Comparison of ENCODE assay signal across 11 mouse cellular contexts in the genomic region with DNA sequence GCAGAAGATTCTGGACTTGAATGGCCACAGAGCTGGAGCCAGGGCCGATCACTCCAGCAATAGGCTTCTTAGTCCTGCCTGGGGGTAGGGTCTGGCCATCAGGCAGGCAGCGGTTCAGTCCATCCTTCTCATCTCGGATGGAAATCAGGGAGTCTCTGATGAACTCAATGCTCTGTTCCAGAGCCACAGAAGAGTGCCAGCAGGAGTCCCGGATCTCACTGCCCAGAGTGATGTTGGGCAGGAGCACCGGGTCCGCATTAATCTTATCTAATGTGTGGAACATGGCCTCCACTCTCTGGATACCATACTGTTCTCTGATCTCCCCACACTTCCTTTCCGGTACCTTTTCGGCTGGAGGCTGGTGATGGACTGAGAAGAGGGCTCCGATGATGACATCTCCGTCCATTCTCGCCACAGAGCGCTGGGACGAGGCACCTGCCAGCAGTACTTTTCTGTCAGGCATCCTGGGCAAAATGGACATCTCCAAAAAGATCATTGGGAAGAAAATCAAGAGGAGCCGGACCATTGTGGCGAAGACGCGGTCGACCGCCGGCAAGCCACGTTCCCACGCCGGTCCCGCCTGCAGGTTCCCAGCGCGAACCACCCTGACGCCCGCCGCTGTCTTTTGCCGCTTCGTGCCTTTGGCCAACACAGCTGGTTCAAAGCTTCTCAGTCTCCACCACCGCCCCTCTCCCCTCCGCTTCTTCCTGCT. TPM values are rescaled to one million over a fixed set of nuclear protein-coding genes. Genes with fewer than 3 reads are reported as not detected.
DNase-seq lines count a peak whose midpoint lies in the region; ATAC-seq lines count a peak whose summit lies in the region.
"Had no signal": no experiment of that assay in that cellular context is flagged by ENCODE, and none has a peak within 500 bp of the region (broad histone marks: within the 10 kb centered on the region; RNA-seq: fewer than 3 reads in every experiment).

No protein-coding gene starts in this region.

- H3K4me3 ChIP-seq in forebrain, embryonic 10.5 days, result peak overlapping the region; percentile 43
- peak overlapping the region; percentile 43 for H3K4me3 ChIP-seq in midbrain, embryonic 10.5 days
- H3K4me3 ChIP-seq in intestine, embryonic 16.5 days (ENCODE audit: low read length), result no peak overlapping the region
- H3K4me3 ChIP-seq: limb, embryonic 13.5 days had no signal

- no peaks in the 10 kb centered on the region for H3K36me3 ChIP-seq in forebrain, embryonic 10.5 days (replicated peaks)
- no peaks in the 10 kb centered on the region for H3K36me3 ChIP-seq in midbrain, embryonic 10.5 days
- H3K36me3 ChIP-seq in intestine, embryonic 16.5 days (ENCODE audit: control insufficient read depth, insufficient read depth, low read length), result no peaks in the 10 kb centered on the region
- H3K36me3 ChIP-seq: limb, embryonic 13.5 days had no signal

- peaks cover 20% of the 10 kb centered on the region for H3K4me1 ChIP-seq in forebrain, embryonic 10.5 days
- peaks cover 23% of the 10 kb centered on the region for H3K4me1 ChIP-seq in midbrain, embryonic 10.5 days
- no peaks in the 10 kb centered on the region for H3K4me1 ChIP-seq in intestine, embryonic 16.5 days (ENCODE audit: control insufficient read depth, insufficient read depth, low read length)
- H3K4me1 ChIP-seq: limb, embryonic 13.5 days had no signal

- H3K27me3 ChIP-seq in forebrain, embryonic 10.5 days (ENCODE audit: poor library complexity, severe bottlenecking), result peaks cover 45% of the 10 kb centered on the region
- peaks cover 45% of the 10 kb centered on the region for H3K27me3 ChIP-seq in midbrain, embryonic 10.5 days (ENCODE audit: low read depth, poor library complexity, severe bottlenecking)
- H3K27me3 ChIP-seq in intestine, embryonic 16.5 days (replicated peaks; ENCODE audit: control insufficient read depth, insufficient read depth, low read length), result peaks cover 24% of the 10 kb centered on the region

- ATAC-seq in intestine, embryonic 16.5 days, result no peak

- 9% methylated on average over 33 of the region's 33 CpGs for WGBS in forebrain, embryonic 10.5 days
- 10% methylated on average over 33 of the region's 33 CpGs for WGBS in midbrain, embryonic 10.5 days
- 12% methylated on average over 33 of the region's 33 CpGs for WGBS in intestine, embryonic 16.5 days

- no peaks in the 10 kb centered on the region for H3K9me3 ChIP-seq in forebrain, embryonic 10.5 days
- H3K9me3 ChIP-seq in midbrain, embryonic 10.5 days (replicated peaks), result no peaks in the 10 kb centered on the region
- H3K9me3 ChIP-seq in intestine, embryonic 16.5 days (ENCODE audit: control insufficient read depth, low read length), result no peaks in the 10 kb centered on the region
- H3K9me3 ChIP-seq: limb, embryonic 13.5 days had no signal

- peak; percentile 9 to 24 for DNase-seq in left cerebral cortex, postnatal 25 days (ENCODE audit: low spot score in 2 of 2)
- DNase-seq in left cerebral cortex, adult 11 months (ENCODE audit: low spot score), result no peak
- DNase-seq in forebrain, embryonic 10.5 days (ENCODE audit: extremely low spot score, low spot score), result no peak
- peak; percentile 26 for DNase-seq in midbrain, embryonic 10.5 days (ENCODE audit: low spot score)
- DNase-seq in right cerebral cortex, postnatal 4 days, result peak; percentile 21
- no peak for DNase-seq in lung, postnatal 14 days
- no peak for DNase-seq in gastrocnemius, adult 8-10 months (ENCODE audit: low spot score in 2 of 2)
- DNase-seq: adrenal gland, postnatal 36 days; heart, postnatal 14 days had no signal

- H3K4me2 ChIP-seq in intestine, embryonic 16.5 days (ENCODE audit: low read depth, low read length), result no peak overlapping the region
- H3K4me2 ChIP-seq: limb, embryonic 13.5 days had no signal

- no peak overlapping the region for H3K27ac ChIP-seq in forebrain, embryonic 10.5 days
- H3K27ac ChIP-seq in midbrain, embryonic 10.5 days (replicated peaks), result no peak overlapping the region
- no peak overlapping the region for H3K27ac ChIP-seq in intestine, embryonic 16.5 days (ENCODE audit: low read length)
- H3K27ac ChIP-seq: limb, embryonic 13.5 days had no signal

- H3K9ac ChIP-seq in intestine, embryonic 16.5 days (ENCODE audit: low read depth, low read length), result no peak overlapping the region
- H3K9ac ChIP-seq: limb, embryonic 13.5 days had no signal

- intact Hi-C loops in left cerebral cortex, postnatal 25 days (cut with DNase I), result loop anchor here (5.0 to 10.0 kb wide), 3 partner anchors 133 to 673 kb away; no protein-coding TSS in a partner anchor

RNA-seq across cellular contexts. Expression of a gene that starts 2.0 kb away (rescaled TPM):
- 10 to 100 TPM; 39.7 to 45.4 TPM for total RNA-seq in left cerebral cortex, postnatal 25 days (2021)
- polyA plus RNA-seq in forebrain, embryonic 10.5 days (2016; fragmentation: Nextera tagmentation; extraction: Ambion mirVana), result 0.10 TPM in 1 of 2 replicates, not detected in the other
- polyA plus RNA-seq in midbrain, embryonic 10.5 days (2016; fragmentation: Nextera tagmentation; extraction: Ambion mirVana), result 0.01 and 0.09 TPM in 2 replicates
- polyA plus RNA-seq in intestine, embryonic 16.5 days (2015; fragmentation: Nextera tagmentation; extraction: Ambion mirVana), result 0.09 TPM in 1 of 2 replicates, not detected in the other
- under 1 TPM; 0.04 to 0.38 (median 0.19) TPM for total RNA-seq in gastrocnemius, adult 8-10 months (2022)
- total RNA-seq: adrenal gland, postnatal 36 days had no signal

Comparison
In these comparisons a context has a peak if more than half of its experiments do, and no peak if none do; other contexts are left out.
1. DNase-seq: peak in left cerebral cortex, postnatal 25 days (2 of 2), midbrain, embryonic 10.5 days (single experiment) and right cerebral cortex, postnatal 4 days (single experiment); none in left cerebral cortex, adult 11 months (single experiment), forebrain, embryonic 10.5 days (single experiment), lung, postnatal 14 days (single experiment) and gastrocnemius, adult 8-10 months (0 of 2).